Mouse (Mus musculus): ENCODE data around the gene Tst.

DNA sequence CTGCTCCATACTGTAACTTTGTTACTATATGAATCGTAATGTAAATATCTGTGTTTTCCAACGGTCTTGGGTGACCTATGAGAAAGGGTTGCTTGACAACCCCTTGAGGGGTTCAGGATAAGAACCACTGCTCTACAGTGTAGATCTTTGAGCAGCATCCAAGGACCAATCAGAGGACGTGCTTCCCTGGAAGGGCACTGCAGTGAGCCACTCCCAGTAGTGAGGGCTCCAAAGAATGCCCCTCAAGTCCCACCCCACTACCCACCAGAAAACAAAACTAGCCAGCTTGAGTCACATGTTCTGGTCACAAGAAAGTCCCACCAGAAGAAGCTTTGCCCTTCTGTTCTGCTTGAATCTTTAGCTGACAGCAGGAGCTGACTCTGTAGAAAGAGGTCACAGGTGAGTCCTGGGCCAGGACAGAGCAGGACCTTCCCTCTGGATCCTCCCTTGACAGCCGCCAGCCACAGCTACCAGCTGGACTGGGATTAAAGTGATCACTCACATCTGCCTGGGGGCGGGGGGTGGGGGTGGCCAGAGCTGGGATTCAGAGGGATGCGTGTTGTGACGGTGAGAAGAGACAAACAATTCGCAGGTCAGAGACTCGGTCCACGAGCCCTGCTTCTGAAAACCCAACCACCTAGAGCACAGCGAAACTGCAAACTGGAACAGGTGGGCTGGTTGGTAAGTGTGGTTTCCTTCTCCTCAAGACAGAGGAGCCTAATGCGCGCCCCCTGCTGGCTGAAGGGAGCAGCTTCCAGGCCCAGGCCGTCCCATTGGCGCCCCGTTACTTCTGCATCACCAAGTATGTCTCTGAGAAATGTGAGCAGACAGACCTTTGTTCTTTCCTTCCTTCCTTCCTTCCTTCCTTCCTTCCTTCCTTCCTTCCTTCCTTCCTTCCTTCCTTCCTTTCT, 16.6 kb upstream of the Tst start:
- TF ChIP-seq CTCF (IDR thresholded peaks at IDR 0.05; ENCODE audit: insufficient read depth, low read depth, low read length), result peak; percentile 70
- no peak for TF ChIP-seq POLR2A (IDR thresholded peaks at IDR 0.05; ENCODE audit: insufficient read depth, low read depth, low read length)
